Mouse (Mus musculus) CH12.LX (cell line): ENCODE results near the gene Usp5.

Experiments used
- CTCF ChIP-seq, 2 experiments: IDR thresholded peaks in 1 of 2; conservative IDR thresholded peaks in 1 of 2; 2 replicates each; pipeline ENCODE4 v1.5.1; 2011 to 2012; ENCODE audit warnings: low read depth in 2 of 2, low read length in 2 of 2, improper control_type of control experiment in 1 of 2, inconsistent platforms in 1 of 2, mild to moderate bottlenecking in 1 of 2, moderate library complexity in 1 of 2
- POLR2A ChIP-seq: IDR thresholded peaks from 2 replicates; pipeline ENCODE4 v1.6.1; 2011; ENCODE audit warnings: low read depth, mild to moderate bottlenecking, improper control_type of control experiment, low read length

- TF ChIP-seq POLR2A = no peak
- no peak for TF ChIP-seq CTCF (conservative IDR thresholded peaks at IDR 0.05 in 1 of 2, IDR thresholded peaks at IDR 0.05 in 1 of 2; ENCODE audit: low read depth in 2 of 2, low read length in 2 of 2)
These were observed 61.8 kb downstream of the Usp5 start for GRCm38 (mm10) chr6:124767536-124767919.
